19 mouse cellular contexts compared by ENCODE assay signal in genomic region chr5:107101684-107102083, GRCm38 (mm10).
"Had no signal": no experiment of that assay in that cellular context is flagged by ENCODE, and none has a peak within 500 bp of the region (broad histone marks: within the 10 kb centered on the region; RNA-seq: fewer than 3 reads in every experiment).

No protein-coding gene starts in this region.

- H3K9me3 ChIP-seq: kidney, embryonic 15.5 days; limb, embryonic 13.5 days; liver, embryonic 13.5 days; midbrain, embryonic 12.5 days; midbrain, embryonic 15.5 days; neural tube, embryonic 12.5 days; neural tube, embryonic 15.5 days had no signal

- H3K27me3 ChIP-seq: kidney, embryonic 15.5 days; liver, embryonic 13.5 days; midbrain, embryonic 12.5 days; midbrain, embryonic 15.5 days; neural tube, embryonic 12.5 days; neural tube, embryonic 15.5 days had no signal

- H3K27ac ChIP-seq: kidney, embryonic 15.5 days; left cerebral cortex, adult 2 months; liver, embryonic 13.5 days; macrophage; midbrain, embryonic 12.5 days; midbrain, embryonic 15.5 days; neural tube, embryonic 12.5 days; neural tube, embryonic 15.5 days had no signal

- H3K36me3 ChIP-seq: liver, embryonic 13.5 days; midbrain, embryonic 12.5 days; midbrain, embryonic 15.5 days; neural tube, embryonic 12.5 days; neural tube, embryonic 15.5 days had no signal

- H3K4me3 ChIP-seq: kidney, embryonic 15.5 days; left cerebral cortex, adult 2 months; limb, embryonic 13.5 days; liver, embryonic 13.5 days; midbrain, embryonic 12.5 days; midbrain, embryonic 15.5 days; neural tube, embryonic 12.5 days; neural tube, embryonic 15.5 days had no signal

- DNase-seq: kidney, adult 11 months; kidney, adult 8-10 months; kidney, postnatal 10 days; kidney, postnatal 36 days; layer of hippocampus, postnatal 36 days; liver, embryonic 13.5 days; lung, embryonic 14.5 days; lung, postnatal 14 days; right cerebral cortex, adult 18-20 months; right cerebral cortex, postnatal 14 days; right cerebral cortex, postnatal 4 days had no signal

- ATAC-seq: midbrain, embryonic 15.5 days had no signal

- H3K4me2 ChIP-seq: kidney, embryonic 15.5 days; limb, embryonic 13.5 days; liver, embryonic 13.5 days; lung, embryonic 14.5 days; midbrain, embryonic 12.5 days; midbrain, embryonic 15.5 days; neural tube, embryonic 12.5 days; neural tube, embryonic 15.5 days had no signal

- H3K9ac ChIP-seq: kidney, embryonic 15.5 days; limb, embryonic 13.5 days; liver, embryonic 13.5 days; lung, embryonic 14.5 days; midbrain, embryonic 12.5 days; midbrain, embryonic 15.5 days; neural tube, embryonic 12.5 days; neural tube, embryonic 15.5 days had no signal

- H3K4me1 ChIP-seq: midbrain, embryonic 12.5 days; midbrain, embryonic 15.5 days; neural tube, embryonic 15.5 days had no signal
